Mouse (Mus musculus): ENCODE measurements around the gene Cpne8. TPM values are rescaled to one million over a fixed set of nuclear protein-coding genes. Genes with fewer than 3 reads are reported as not detected.

The Cpne8 gene
- polyA plus RNA-seq, 1 experiment from 2014 or later = 40.4 TPM

DNA sequence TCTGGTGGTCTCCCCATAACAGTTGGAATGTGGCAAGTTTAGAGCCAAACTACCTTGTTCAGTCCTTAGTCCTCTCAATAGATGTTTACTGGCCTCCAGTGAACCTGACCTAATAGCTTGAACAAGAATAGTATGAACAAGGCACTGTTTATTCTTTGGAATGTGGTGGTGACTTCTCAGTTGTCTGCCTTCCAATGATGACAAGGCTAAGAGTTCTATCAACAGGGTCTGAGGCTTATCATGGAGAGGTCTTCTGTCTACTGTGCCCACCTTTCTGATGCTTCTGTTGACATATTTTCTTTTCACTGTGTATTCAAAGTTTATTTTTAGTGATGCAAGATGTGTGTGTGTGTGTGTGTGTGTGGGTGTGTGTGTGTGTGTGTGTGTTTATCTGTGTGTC is 137.1 kb downstream of the Cpne8 start:
- H3K9me3 ChIP-seq (ENCODE audit: control insufficient read depth) = no peaks in the 10 kb centered on the region
- H3K4me2 ChIP-seq (replicated peaks; ENCODE audit: low read depth) = no peak overlapping the region
- no peaks in the 10 kb centered on the region for H3K27me3 ChIP-seq (replicated peaks; ENCODE audit: control insufficient read depth, insufficient read depth, low read length)
- H3K4me1 ChIP-seq (replicated peaks; ENCODE audit: control insufficient read depth, insufficient read depth, low read length) = no peaks in the 10 kb centered on the region
- no peak overlapping the region for H3K9ac ChIP-seq (ENCODE audit: low read depth, low read length)
- ATAC-seq = no peak
- no peak overlapping the region for H3K27ac ChIP-seq (ENCODE audit: low read depth, low read length)
- no peak for TF ChIP-seq CTCF (IDR thresholded peaks at IDR 0.05; ENCODE audit: low read depth)
- no peaks in the 10 kb centered on the region for H3K36me3 ChIP-seq (ENCODE audit: control insufficient read depth, insufficient read depth)
- H3K4me3 ChIP-seq (ENCODE audit: low read depth, low read length) = no peak overlapping the region

DNA sequence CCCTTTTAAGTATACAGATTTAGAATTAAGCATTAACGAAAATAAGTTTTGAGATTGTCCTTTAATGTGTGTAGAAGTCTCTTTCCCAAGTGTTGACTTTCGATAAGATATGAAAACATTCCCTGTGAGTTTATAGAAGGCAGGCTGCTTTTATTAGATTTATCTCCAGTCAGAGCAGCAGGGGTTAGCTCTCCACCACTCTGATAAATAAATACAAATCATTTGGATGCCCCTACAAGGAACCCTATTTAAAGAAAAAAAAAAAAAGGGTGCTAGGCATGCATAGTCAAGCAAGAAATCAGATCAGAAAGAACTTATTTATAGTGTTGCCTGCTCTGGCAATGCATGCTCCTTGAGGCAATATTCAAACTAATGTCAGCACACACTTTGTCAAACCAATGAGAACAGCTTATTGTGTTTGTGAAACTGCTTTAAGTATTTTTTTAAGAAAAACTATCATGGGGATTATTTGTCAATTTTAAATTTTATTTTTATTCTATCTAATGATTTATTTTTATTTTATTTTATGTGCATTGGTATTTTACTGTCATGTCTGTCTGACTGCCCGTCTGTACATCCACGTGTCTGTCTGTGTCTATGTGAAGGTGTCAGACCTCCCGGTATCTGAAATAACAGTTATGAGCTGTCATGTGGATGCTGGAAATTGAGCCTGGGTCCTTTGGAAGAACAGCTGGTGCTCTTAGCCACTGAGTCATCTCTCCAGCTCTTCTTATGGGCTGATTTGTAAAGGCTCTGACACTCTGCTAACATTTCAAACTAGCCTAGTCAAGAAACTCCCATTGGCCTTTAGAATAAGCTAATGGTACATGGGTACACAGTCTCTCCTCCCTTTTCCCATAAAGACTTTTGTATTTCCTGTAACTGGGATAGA is 142.7 kb downstream of the Cpne8 start:
- no peaks in the 10 kb centered on the region for H3K9me3 ChIP-seq (ENCODE audit: control insufficient read depth)
- TF ChIP-seq CTCF (IDR thresholded peaks at IDR 0.05; ENCODE audit: low read depth) = no peak
- H3K27me3 ChIP-seq (replicated peaks; ENCODE audit: control insufficient read depth, insufficient read depth, low read length) = no peaks in the 10 kb centered on the region
- no peak overlapping the region for H3K4me3 ChIP-seq (ENCODE audit: low read depth, low read length)
- H3K4me2 ChIP-seq (replicated peaks; ENCODE audit: low read depth) = no peak overlapping the region
- no peak overlapping the region for H3K27ac ChIP-seq (ENCODE audit: low read depth, low read length)
- no peak for ATAC-seq
- 71% methylated on average over 5 of the region's 5 CpGs for WGBS
- no peaks in the 10 kb centered on the region for H3K36me3 ChIP-seq (ENCODE audit: control insufficient read depth, insufficient read depth)
- H3K4me1 ChIP-seq (replicated peaks; ENCODE audit: control insufficient read depth, insufficient read depth, low read length) = no peaks in the 10 kb centered on the region
- no peak overlapping the region for H3K9ac ChIP-seq (ENCODE audit: low read depth, low read length)

DNA sequence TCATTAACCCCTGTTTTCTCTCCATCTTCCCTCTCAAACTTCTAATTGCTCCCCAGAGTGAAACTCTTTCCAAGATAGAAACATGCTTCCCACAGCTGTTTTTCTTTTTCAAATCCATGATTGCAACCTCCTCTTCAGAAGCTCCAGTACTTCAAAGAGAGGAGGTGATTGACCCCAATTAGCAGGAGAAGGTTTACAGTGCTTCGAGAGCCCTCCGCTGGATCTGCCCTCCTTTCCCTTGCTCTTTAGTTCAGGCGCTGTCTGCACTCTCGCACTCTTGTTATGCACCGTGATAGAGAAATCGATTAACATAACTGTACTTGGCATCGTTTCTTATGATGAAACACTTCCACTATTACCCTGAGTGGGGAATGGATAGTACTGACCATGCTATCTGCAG is 143.5 kb downstream of the Cpne8 start:
- no peaks in the 10 kb centered on the region for H3K9me3 ChIP-seq (ENCODE audit: control insufficient read depth)
- ATAC-seq = no peak
- no peaks in the 10 kb centered on the region for H3K36me3 ChIP-seq (ENCODE audit: control insufficient read depth, insufficient read depth)
- H3K9ac ChIP-seq (ENCODE audit: low read depth, low read length) = no peak overlapping the region
- WGBS = 52% methylated on average over 7 of the region's 7 CpGs
- no peaks in the 10 kb centered on the region for H3K27me3 ChIP-seq (replicated peaks; ENCODE audit: control insufficient read depth, insufficient read depth, low read length)
- no peaks in the 10 kb centered on the region for H3K4me1 ChIP-seq (replicated peaks; ENCODE audit: control insufficient read depth, insufficient read depth, low read length)
- no peak overlapping the region for H3K27ac ChIP-seq (ENCODE audit: low read depth, low read length)
- H3K4me2 ChIP-seq (replicated peaks; ENCODE audit: low read depth) = no peak overlapping the region
- TF ChIP-seq CTCF (IDR thresholded peaks at IDR 0.05; ENCODE audit: low read depth) = no peak
- no peak overlapping the region for H3K4me3 ChIP-seq (ENCODE audit: low read depth, low read length)

DNA sequence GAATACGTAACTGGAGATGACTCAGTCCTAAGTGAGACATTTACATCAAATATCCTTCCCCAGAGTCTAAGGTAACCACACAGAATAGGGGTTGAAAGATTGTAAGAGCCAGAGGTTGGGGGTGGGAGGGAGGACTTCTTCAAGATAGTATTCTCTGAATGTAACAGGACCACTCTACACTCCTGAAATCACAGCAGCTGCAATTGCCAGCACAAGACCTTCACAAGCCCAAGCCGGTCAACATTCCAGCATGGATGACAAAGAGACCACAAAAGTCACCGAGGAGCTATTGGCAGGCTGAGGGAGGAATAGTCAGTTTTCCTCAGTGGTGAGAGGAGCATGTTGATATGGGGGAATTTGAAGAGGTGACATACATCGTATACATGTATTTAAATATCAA is 166.5 kb downstream of the Cpne8 start:
- H3K4me2 ChIP-seq (replicated peaks; ENCODE audit: low read depth) = no peak overlapping the region
- no peaks in the 10 kb centered on the region; the same call in 1 of the 2 replicates for H3K36me3 ChIP-seq (ENCODE audit: control insufficient read depth, insufficient read depth)
- H3K27me3 ChIP-seq (replicated peaks; ENCODE audit: control insufficient read depth, insufficient read depth, low read length) = no peaks in the 10 kb centered on the region
- no peak overlapping the region for H3K27ac ChIP-seq (ENCODE audit: low read depth, low read length)
- no peaks in the 10 kb centered on the region for H3K9me3 ChIP-seq (ENCODE audit: control insufficient read depth)
- H3K4me1 ChIP-seq (replicated peaks; ENCODE audit: control insufficient read depth, insufficient read depth, low read length) = no peaks in the 10 kb centered on the region
- H3K4me3 ChIP-seq (ENCODE audit: low read depth, low read length) = no peak overlapping the region
- no peak overlapping the region for H3K9ac ChIP-seq (ENCODE audit: low read depth, low read length)
- no peak for ATAC-seq
- no peak for TF ChIP-seq CTCF (IDR thresholded peaks at IDR 0.05; ENCODE audit: low read depth)
- WGBS = 92% methylated on average over 4 of the region's 4 CpGs

DNA sequence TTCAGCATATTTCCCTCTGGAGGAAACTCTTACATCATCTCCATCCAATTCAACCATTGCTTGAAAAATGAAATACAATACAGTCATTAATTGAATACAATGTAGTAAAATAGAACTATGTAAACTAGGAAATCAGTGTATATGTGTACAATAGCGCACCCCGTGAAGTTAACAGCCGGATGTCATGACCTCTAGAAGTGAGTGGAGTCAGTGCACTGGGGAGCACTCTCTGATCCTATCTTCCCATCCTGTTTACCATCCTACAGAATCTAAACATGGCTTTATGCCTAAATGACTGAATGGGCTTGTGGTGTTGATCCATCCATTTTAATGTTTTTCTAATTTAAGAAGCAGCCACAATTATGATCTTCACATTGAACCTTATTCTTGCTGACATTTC is 182.2 kb downstream of the Cpne8 start:
- no peak overlapping the region for H3K4me3 ChIP-seq (ENCODE audit: low read depth, low read length)
- no peaks in the 10 kb centered on the region for H3K9me3 ChIP-seq (ENCODE audit: control insufficient read depth)
- no peak for TF ChIP-seq CTCF (IDR thresholded peaks at IDR 0.05; ENCODE audit: low read depth)
- no peaks in the 10 kb centered on the region for H3K36me3 ChIP-seq (ENCODE audit: control insufficient read depth, insufficient read depth)
- H3K27me3 ChIP-seq (replicated peaks; ENCODE audit: control insufficient read depth, insufficient read depth, low read length) = no peaks in the 10 kb centered on the region
- no peak overlapping the region for H3K9ac ChIP-seq (ENCODE audit: low read depth, low read length)
- 61% methylated on average over 3 of the region's 3 CpGs for WGBS
- ATAC-seq = no peak
- H3K27ac ChIP-seq (ENCODE audit: low read depth, low read length) = no peak overlapping the region
- no peaks in the 10 kb centered on the region for H3K4me1 ChIP-seq (replicated peaks; ENCODE audit: control insufficient read depth, insufficient read depth, low read length)
- H3K4me2 ChIP-seq (replicated peaks; ENCODE audit: low read depth) = no peak overlapping the region

DNA sequence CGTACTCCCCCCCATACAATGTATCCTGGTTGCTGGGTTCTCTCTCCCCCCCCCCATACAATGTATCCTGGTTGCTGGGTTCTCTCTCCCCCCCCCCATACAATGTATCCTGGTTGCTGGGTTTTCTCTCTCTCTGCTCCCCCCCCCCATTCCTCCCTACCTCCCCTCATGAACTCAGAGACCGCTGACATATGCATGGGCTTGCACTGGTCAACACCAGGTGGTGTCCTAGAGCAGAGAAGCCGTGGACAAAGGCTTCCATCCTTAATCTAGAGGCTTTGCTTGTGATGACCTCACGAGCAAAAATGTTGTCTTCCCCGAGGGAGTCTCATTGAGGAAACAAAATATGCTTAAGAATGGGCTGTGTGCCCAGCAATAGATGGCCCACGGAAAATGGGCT is 187.7 kb downstream of the Cpne8 start:
- no peaks in the 10 kb centered on the region for H3K27me3 ChIP-seq (replicated peaks; ENCODE audit: control insufficient read depth, insufficient read depth, low read length)
- WGBS = 60% methylated on average over 6 of the region's 6 CpGs

More for the DNA sequence above, 187.7 kb downstream of the Cpne8 start:
- H3K9ac ChIP-seq (ENCODE audit: low read depth, low read length) = no peak overlapping the region
- TF ChIP-seq CTCF (IDR thresholded peaks at IDR 0.05; ENCODE audit: low read depth) = peak; percentile 38
- no peak overlapping the region for H3K4me3 ChIP-seq (ENCODE audit: low read depth, low read length)
- no peak overlapping the region for H3K27ac ChIP-seq (ENCODE audit: low read depth, low read length)
- ATAC-seq = no peak
- no peaks in the 10 kb centered on the region for H3K36me3 ChIP-seq (ENCODE audit: control insufficient read depth, insufficient read depth)
- no peak overlapping the region for H3K4me2 ChIP-seq (replicated peaks; ENCODE audit: low read depth)
- no peaks in the 10 kb centered on the region for H3K4me1 ChIP-seq (replicated peaks; ENCODE audit: control insufficient read depth, insufficient read depth, low read length)
- no peaks in the 10 kb centered on the region for H3K9me3 ChIP-seq (ENCODE audit: control insufficient read depth)

Measured in intestine, postnatal 0 days (tissue).